Comparison of ENCODE assay signal across 8 mouse cellular contexts in the genomic region with DNA sequence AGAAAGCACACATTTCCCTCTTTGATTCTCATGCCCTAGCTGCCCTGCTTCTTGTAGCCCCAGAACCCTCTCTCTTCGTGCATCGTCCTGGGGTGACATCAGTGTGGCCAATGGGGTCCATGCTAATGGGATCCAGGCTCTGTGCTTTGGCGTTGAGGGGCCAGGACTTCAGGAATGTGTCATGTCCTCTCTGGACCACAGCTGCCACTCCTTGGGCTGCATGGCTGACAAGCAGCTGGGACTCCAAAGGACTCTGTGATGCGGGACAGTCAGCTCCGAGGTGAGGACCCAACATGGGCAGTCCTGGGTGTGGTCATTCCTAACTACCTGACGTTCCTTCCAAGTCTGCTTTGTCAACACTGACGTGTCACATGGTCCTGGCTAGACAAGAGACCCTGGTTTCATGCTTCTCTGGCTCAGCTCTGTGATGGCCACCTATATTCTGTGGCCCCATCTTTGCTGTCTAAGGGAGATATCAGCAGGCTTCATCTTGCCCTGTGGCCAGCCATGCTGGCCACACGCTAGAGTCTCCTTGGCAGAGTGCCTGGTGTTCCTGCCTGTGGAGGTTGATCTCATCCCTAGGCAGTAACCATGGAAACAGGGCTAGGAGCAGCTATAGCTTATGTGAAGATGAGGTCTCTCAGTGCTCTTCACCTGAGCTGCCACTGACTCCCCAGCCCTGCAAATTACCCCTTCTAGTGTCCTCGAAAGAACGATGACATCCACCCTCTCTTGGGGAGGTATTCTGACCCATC.
A peak's percentile ranks its signal among the peaks of the same experiment; 100 is the strongest.
DNase-seq lines count a peak whose midpoint lies in the region; ATAC-seq and TF ChIP-seq lines count a peak whose summit lies in the region.

No protein-coding gene starts in this region.

- no peaks in the 10 kb centered on the region for H3K9me3 ChIP-seq in hindbrain, embryonic 15.5 days

- no peak overlapping the region for H3K27ac ChIP-seq in hindbrain, embryonic 15.5 days (replicated peaks)
- H3K27ac ChIP-seq in gastrocnemius, adult 2 months, result no peak overlapping the region

- H3K9ac ChIP-seq in hindbrain, embryonic 15.5 days, result no peak overlapping the region

- H3K36me3 ChIP-seq in hindbrain, embryonic 15.5 days, result no peaks in the 10 kb centered on the region

- intact Hi-C loops in gastrocnemius, adult 2 months (cut with DNase I), result loop anchor here (5.0 kb wide), 2 partner anchors 90 to 300 kb away; no protein-coding TSS in a partner anchor

- no peak overlapping the region for H3K4me3 ChIP-seq in hindbrain, embryonic 15.5 days
- no peak overlapping the region for H3K4me3 ChIP-seq in gastrocnemius, adult 2 months

- H3K27me3 ChIP-seq in hindbrain, embryonic 15.5 days, result no peaks in the 10 kb centered on the region

- no peak for TF ChIP-seq CTCF in gastrocnemius, adult 2 months (IDR thresholded peaks at IDR 0.05)

- WGBS in hindbrain, embryonic 15.5 days, result 70% methylated on average over 10 of the region's 10 CpGs

- peak; percentile 51 for DNase-seq in layer of hippocampus, adult 9-11 months
- no peak for DNase-seq in layer of hippocampus, postnatal 36 days
- DNase-seq in cerebellum, adult 11-12 months, result peak; percentile 91
- peak; percentile 55 to 69 for DNase-seq in right cerebral cortex, adult 2 months (ENCODE audit: low spot score in 2 of 2)
- no peak for DNase-seq in gastrocnemius, adult 2 months
- no peak for DNase-seq in urinary bladder, postnatal 10 days (ENCODE audit: low spot score)

- peak; percentile 72 for ATAC-seq in hindbrain, embryonic 15.5 days (ENCODE audit: low FRiP score, low read depth)
- no peak for ATAC-seq in CD4-positive, CD25-positive, alpha-beta regulatory T cell, adult 4 months

- peaks cover 54% of the 10 kb centered on the region for H3K4me1 ChIP-seq in hindbrain, embryonic 15.5 days (replicated peaks)

- no peak overlapping the region for H3K4me2 ChIP-seq in hindbrain, embryonic 15.5 days

Comparison
In these comparisons a context has a peak if more than half of its experiments do, and no peak if none do; other contexts are left out.
1. DNase-seq: peak in layer of hippocampus, adult 9-11 months (single experiment), cerebellum, adult 11-12 months (single experiment) and right cerebral cortex, adult 2 months (2 of 2); none in layer of hippocampus, postnatal 36 days (0 of 2), gastrocnemius, adult 2 months (single experiment) and urinary bladder, postnatal 10 days (single experiment).